Mouse (Mus musculus) stomach, postnatal 0 days (tissue): ENCODE data around the gene Kri1. TPM values are rescaled to one million over a fixed set of nuclear protein-coding genes. Genes with fewer than 3 reads are reported as not detected.
"Not testable (repeated sequence)": the region's sequence is repeated elsewhere in the genome, so short reads cannot be mapped to it uniquely, and the experiment has no call there.

Experiments used
- ATAC-seq: fragments of 200-750 bp; cut with Nextera tagmentation; 2 replicates; pipeline ENCODE4 v1.8.0; 2017; ENCODE audit not compliant: low FRiP score, low TSS enrichment
- DNase-seq: peaks from one replicate; pipeline ENCODE4 v3.0.0-alpha.2; 2016; ENCODE audit warnings: low spot score
- H3K27ac ChIP-seq: fragments of 300-500 bp; sonication (generic); replicated peaks from 2 replicates; pipeline ENCODE4 v1.5.1; 2014; ENCODE audit warnings: mild to moderate bottlenecking, control low read depth
- H3K27me3 ChIP-seq: fragments of 300-500 bp; sonication (generic); 2 replicates; pipeline ENCODE4 v1.6.1; 2014; ENCODE audit warnings: low read length; ENCODE audit not compliant: control insufficient read depth, insufficient read depth
- H3K36me3 ChIP-seq: fragments of 300-500 bp; sonication (generic); 2 replicates; pipeline ENCODE4 v1.6.1; 2014; ENCODE audit warnings: low read length, mixed read lengths; ENCODE audit not compliant: control insufficient read depth, insufficient read depth
- H3K4me1 ChIP-seq: fragments of 300-500 bp; sonication (generic); replicated peaks from 2 replicates; pipeline ENCODE4 v1.6.1; 2014; ENCODE audit warnings: antibody characterized with exemption; ENCODE audit not compliant: control insufficient read depth, insufficient read depth
- H3K4me2 ChIP-seq: fragments of 300-500 bp; sonication (generic); replicated peaks from 2 replicates; pipeline ENCODE4 v1.6.1; 2014; ENCODE audit warnings: low read depth, mild to moderate bottlenecking, control low read depth, moderate library complexity
- H3K4me3 ChIP-seq: fragments of 300-500 bp; sonication (generic); 2 replicates; pipeline ENCODE4 v1.5.1; 2014; ENCODE audit warnings: low read depth, low read length, control low read depth
- H3K9ac ChIP-seq: fragments of 300-500 bp; sonication (generic); 2 replicates; pipeline ENCODE4 v1.6.1; 2014; ENCODE audit warnings: mild to moderate bottlenecking, low read length, control low read depth, mixed read lengths
- H3K9me3 ChIP-seq: fragments of 300-500 bp; sonication (generic); 2 replicates; pipeline ENCODE4 v1.6.1; 2016; ENCODE audit warnings: low read length; ENCODE audit not compliant: control insufficient read depth
- CTCF ChIP-seq: IDR thresholded peaks from 2 replicates; pipeline ENCODE4 v1.5.1; 2016; ENCODE audit warnings: antibody characterized with exemption, low read depth, mild to moderate bottlenecking, moderate library complexity
- EP300 ChIP-seq: optimal IDR thresholded peaks from 2 replicates; pipeline ENCODE3; 2016; ENCODE audit warnings: antibody characterized with exemption
- WGBS: fragments of 180-500 bp; shearing (Covaris S2); extraction: QIAGEN DNeasy Blood & Tissue Kit; methylation state at CpG from one replicate; pipeline ENCODE4 v1.1.7; 2014; 5-methylcytosine and 5-hydroxymethylcytosine counted together
- polyA plus RNA-seq: library from polyadenylated mRNA; unstranded; fragments of >200 nt; fragmentation: Nextera tagmentation; extraction: Ambion mirVana; gene quantifications from 2 replicates; pipeline ENCODE4 v1.2.1, GENCODE M21; 2015

Kri1 gene
- polyA plus RNA-seq, 1 experiment from 2014 or later: 7.9 TPM

DNA sequence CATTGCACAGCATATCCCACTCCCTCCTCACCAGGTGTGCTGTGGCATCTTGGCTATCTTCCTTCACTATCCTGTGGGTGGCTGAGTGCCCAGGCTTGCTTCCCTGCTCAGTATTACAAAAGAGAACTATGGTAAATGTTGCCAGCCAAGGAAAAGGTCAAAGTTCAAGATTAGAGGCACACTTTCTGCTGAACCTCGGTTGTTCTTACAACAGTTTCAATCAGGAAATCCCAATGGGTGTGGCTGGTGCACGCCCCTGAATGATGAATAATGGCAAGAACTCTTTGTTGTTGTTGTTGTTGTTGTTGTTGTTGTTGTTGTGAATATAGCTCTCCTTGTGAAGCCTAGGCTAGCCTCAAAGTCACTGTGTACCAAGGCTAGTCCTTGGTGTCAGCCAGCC is 25.9 kb downstream of the Kri1 start:
- Histone ChIP-seq H3K27ac (no peak overlapping the region), H3K9me3 (no peaks in the 10 kb centered on the region), H3K9ac (no peak overlapping the region), H3K4me2 (no peak overlapping the region), H3K4me3 (no peak overlapping the region), H3K36me3 (no peaks in the 10 kb centered on the region; the same call in 1 of the 2 replicates), H3K4me1 (peaks cover 4% of the 10 kb centered on the region; the same call in 1 of the 2 replicates), H3K27me3 (no peaks in the 10 kb centered on the region)
- no peak for DNase-seq
- no peak for ATAC-seq
- WGBS: 42% methylated on average over 2 of the region's 2 CpGs
- TF ChIP-seq EP300 (no peak), CTCF (no peak)

DNA sequence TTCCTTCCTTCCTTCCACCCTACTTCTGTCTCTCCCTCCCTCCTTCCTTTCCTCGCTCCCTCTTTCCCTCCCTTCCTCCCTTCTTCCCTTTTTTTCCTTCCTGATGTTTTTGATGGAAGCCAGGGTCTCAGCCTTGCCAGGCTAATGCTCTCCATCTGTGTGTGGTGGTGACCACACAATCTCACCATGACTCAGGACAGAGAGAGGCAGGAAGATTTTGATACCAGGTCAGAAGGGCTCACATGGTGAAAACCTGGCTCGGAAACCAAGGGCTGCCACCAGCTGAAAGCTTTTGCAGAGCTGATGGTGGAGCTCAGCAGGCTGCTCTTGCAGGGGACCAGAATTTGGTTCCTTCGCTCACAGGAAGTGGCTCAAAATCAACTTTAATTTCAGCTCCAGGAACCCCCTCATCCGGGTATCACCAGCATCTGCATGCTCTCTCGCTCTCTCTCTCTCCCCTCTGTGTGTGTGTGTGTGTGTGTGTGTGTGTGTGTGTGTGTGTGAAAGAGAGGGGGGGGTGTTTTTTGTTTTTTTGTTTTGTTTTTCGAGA is 27.2 kb downstream of the Kri1 start:
- Histone ChIP-seq H3K4me1 (peaks cover 4% of the 10 kb centered on the region; the same call in 1 of the 2 replicates), H3K36me3 (no peaks in the 10 kb centered on the region), H3K9me3 (no peaks in the 10 kb centered on the region), H3K9ac (no peak overlapping the region), H3K27ac (no peak overlapping the region), H3K27me3 (no peaks in the 10 kb centered on the region), H3K4me3 (no peak overlapping the region), H3K4me2 (no peak overlapping the region)
- WGBS: 81% methylated on average over 6 of the region's 6 CpGs
- TF ChIP-seq CTCF: no peak
- no peak for TF ChIP-seq EP300
- ATAC-seq (no peak), DNase-seq (no peak)

DNA sequence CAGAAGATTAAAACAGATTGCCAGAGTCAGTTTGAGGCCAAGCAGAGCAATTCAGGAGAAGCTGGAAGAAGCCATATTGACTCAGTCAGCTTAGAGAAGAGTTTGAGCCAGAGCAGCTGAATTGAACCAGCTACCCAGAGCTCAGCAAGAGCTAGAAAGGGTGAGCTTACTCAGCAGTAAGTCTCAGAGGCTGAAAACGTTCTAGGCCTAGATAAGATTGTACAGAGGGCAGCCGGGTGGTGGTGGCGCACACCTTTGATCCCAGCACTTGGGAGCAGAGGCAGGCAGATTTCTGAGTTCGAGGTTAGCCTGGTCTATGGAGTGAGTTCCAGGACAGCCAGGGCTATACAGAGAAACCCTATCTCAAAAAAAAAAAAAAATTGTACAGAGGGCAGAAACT is 31.4 kb downstream of the Kri1 start:
- not testable (repeated sequence) for H3K36me3 ChIP-seq, H3K9me3 ChIP-seq, H3K4me3 ChIP-seq, H3K27me3 ChIP-seq, DNase-seq, H3K4me2 ChIP-seq, H3K27ac ChIP-seq, ATAC-seq, H3K4me1 ChIP-seq, H3K9ac ChIP-seq
- WGBS: 83% methylated on average over 4 of the region's 4 CpGs

DNA sequence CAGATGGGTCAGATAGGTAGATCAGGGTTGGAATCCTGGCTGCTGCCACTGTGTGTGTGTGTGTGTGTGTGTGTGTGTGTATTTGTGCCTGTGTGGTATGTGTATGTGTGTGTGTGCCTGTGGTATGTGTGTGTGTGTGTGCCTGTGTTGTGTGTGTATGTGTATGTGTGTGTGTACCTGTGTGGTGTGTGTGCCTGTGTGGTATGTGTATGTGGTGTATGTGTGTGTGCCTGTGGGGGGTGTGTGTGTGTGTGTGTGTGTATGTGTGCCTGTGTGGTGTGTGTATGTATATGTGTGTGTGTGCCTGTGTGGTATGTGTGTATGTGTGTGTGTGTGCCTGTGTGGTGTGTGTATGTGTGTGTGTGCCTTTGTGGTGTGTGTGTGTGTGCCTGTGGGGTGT is 33.1 kb downstream of the Kri1 start:
- no peak for DNase-seq
- TF ChIP-seq CTCF (no peak), EP300 (no peak)
- Histone ChIP-seq H3K9me3 (no peaks in the 10 kb centered on the region), H3K27ac (no peak overlapping the region), H3K9ac (no peak overlapping the region), H3K4me1 (no peaks in the 10 kb centered on the region), H3K4me2 (no peak overlapping the region), H3K27me3 (no peaks in the 10 kb centered on the region), H3K36me3 (no peaks in the 10 kb centered on the region), H3K4me3 (no peak overlapping the region)
- no peak for ATAC-seq

DNA sequence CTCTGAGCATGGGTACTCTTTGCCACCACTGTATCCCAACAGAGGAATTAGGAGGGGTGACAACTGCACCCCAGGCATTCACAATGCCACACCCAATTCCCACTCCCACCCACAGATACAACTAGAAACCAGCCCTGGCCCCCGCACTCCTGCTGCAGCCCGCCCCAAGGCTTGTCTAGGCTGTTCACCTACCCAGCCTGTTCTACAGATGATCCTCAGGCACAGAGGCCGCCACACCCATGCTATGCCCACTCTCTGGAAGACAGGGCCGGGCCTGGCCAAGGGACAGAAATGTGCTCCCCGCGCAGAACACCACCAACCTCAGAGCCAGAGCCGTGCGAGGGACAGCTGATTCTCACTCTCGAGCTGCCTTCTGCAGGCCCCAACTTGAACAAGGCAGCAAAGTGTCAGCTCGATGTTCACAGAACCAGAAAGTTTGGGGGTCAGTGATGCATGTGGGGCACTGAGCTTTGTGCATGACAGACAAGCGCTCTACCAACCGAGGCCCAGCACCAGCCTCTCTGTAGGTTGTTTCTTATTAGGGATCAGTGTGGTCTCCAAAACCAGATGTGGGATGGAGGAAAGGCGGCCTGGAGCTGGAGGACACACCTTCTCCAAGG is 36.5 kb downstream of the Kri1 start:
- DNase-seq: no peak
- Histone ChIP-seq H3K4me3 (no peak overlapping the region), H3K36me3 (no peaks in the 10 kb centered on the region), H3K9me3 (no peaks in the 10 kb centered on the region), H3K27ac (peak overlapping the region; percentile 74), H3K27me3 (peaks cover 3% of the 10 kb centered on the region; the same call in 1 of the 2 replicates), H3K4me2 (no peak overlapping the region), H3K9ac (no peak overlapping the region), H3K4me1 (no peaks in the 10 kb centered on the region)
- ATAC-seq: peak; percentile 40; the same call in 1 of the 2 replicates
- TF ChIP-seq CTCF (no peak), EP300 (no peak)
- 37% methylated on average over 13 of the region's 13 CpGs for WGBS

DNA sequence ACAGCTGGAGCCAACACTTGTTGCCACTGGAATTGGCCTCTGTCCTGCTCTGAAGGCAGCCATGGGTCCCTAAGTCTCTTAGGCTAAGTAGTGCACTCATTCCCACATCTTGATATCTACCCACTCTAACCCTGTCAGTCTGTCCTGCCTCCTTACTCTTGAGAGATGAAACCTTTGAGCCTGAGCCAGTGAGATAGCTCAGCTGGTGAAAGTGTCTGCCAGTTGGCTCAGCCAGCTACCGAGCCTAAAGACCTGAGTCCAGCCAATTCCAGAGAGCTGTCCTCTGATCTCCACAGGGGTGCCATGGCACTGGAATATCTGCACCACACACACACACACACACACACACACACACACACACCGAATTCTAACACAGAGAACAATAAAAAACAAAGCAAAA is 37.3 kb downstream of the Kri1 start:
- no peak for DNase-seq
- H3K36me3 ChIP-seq: no peaks in the 10 kb centered on the region
- no peaks in the 10 kb centered on the region for H3K4me1 ChIP-seq
- TF ChIP-seq EP300 (no peak), CTCF (no peak)
- no peak overlapping the region for H3K4me3 ChIP-seq
- H3K27me3 ChIP-seq: peaks cover 3% of the 10 kb centered on the region; the same call in 1 of the 2 replicates
- no peak overlapping the region for H3K9ac ChIP-seq
- H3K9me3 ChIP-seq: no peaks in the 10 kb centered on the region
- no peak overlapping the region for H3K4me2 ChIP-seq
- ATAC-seq: no peak
- 32% methylated on average over 2 of the region's 2 CpGs for WGBS
- peak overlapping the region; percentile 74 for H3K27ac ChIP-seq
